Mouse (Mus musculus): ENCODE results near the gene 2310039H08Rik. TPM values are rescaled to one million over a fixed set of nuclear protein-coding genes. Genes with fewer than 3 reads are reported as not detected.

2310039H08Rik gene
- total and polyA plus RNA-seq, 3 experiments, result 17.4 to 129 (median 33.4) TPM

- Histone ChIP-seq H3K4me1 (ENCODE audit: insufficient read depth, low read depth, low read length) (peaks cover 12% of the 10 kb centered on the region; the same call in 1 of the 2 replicates), H3K27me3 (ENCODE audit: insufficient read depth, low read length) (no peaks in the 10 kb centered on the region), H3K9me3 (replicated peaks) (no peaks in the 10 kb centered on the region), H3K36me3 (replicated peaks) (peaks cover 69% of the 10 kb centered on the region), H3K4me3 (ENCODE audit: low read depth, low read length) (no peak overlapping the region)
- TF ChIP-seq POLR2AphosphoS5 (IDR thresholded peaks at IDR 0.05; ENCODE audit: insufficient replicate concordance, low read depth, low read length) (no peak), CTCF (IDR thresholded peaks at IDR 0.05; ENCODE audit: low read depth, low read length) (no peak)
- no peak for DNase-seq (ENCODE audit: low spot score)
- ATAC-seq (ENCODE audit: extremely low read depth, insufficient number of reproducible peaks, low FRiP score, poor library complexity, severe bottlenecking), result no peak
Measured at GRCm38 (mm10) chr17:46742986-46743385, 29.4 kb upstream of the 2310039H08Rik start.

- TF ChIP-seq GATA2 (IDR thresholded peaks at IDR 0.05; ENCODE audit: borderline replicate concordance, low read depth, low read length) (no peak), GATA1 (IDR thresholded peaks at IDR 0.05; ENCODE audit: borderline replicate concordance, low read length) (no peak), POLR2AphosphoS5 (IDR thresholded peaks at IDR 0.05; ENCODE audit: insufficient replicate concordance, low read depth, low read length) (no peak), CTCF (IDR thresholded peaks at IDR 0.05; ENCODE audit: low read depth, low read length) (no peak), TAL1 (conservative IDR thresholded peaks at IDR 0.05; ENCODE audit: low read depth, low read length) (no peak)
- Histone ChIP-seq H3K9me3 (replicated peaks) (no peaks in the 10 kb centered on the region), H3K36me3 (replicated peaks) (peaks cover 89% of the 10 kb centered on the region), H3K4me1 (ENCODE audit: insufficient read depth, low read depth, low read length) (peaks cover 26% of the 10 kb centered on the region), H3K27me3 (ENCODE audit: insufficient read depth, low read length) (no peaks in the 10 kb centered on the region), H3K4me3 (ENCODE audit: low read depth, low read length) (no peak overlapping the region)
- no peak for ATAC-seq (ENCODE audit: extremely low read depth, insufficient number of reproducible peaks, low FRiP score, poor library complexity, severe bottlenecking)
- DNase-seq (ENCODE audit: low spot score), result no peak
Measured at GRCm38 (mm10) chr17:46745506-46745905, 26.9 kb upstream of the 2310039H08Rik start.

- H3K4me1 ChIP-seq (ENCODE audit: insufficient read depth, low read depth, low read length), result peaks cover 33% of the 10 kb centered on the region
- no peak for ATAC-seq (ENCODE audit: extremely low read depth, insufficient number of reproducible peaks, low FRiP score, poor library complexity, severe bottlenecking)
Measured at GRCm38 (mm10) chr17:46747234-46747633, 25.2 kb upstream of the 2310039H08Rik start.

GRCm38 (mm10) chr17:46747806-46748205 lies 24.6 kb upstream of the 2310039H08Rik start:
- peaks cover 70% of the 10 kb centered on the region for H3K36me3 ChIP-seq (replicated peaks)
- TF ChIP-seq CTCF (IDR thresholded peaks at IDR 0.05; ENCODE audit: low read depth, low read length) (no peak), GATA2 (IDR thresholded peaks at IDR 0.05; ENCODE audit: borderline replicate concordance, low read depth, low read length) (no peak), GATA1 (IDR thresholded peaks at IDR 0.05; ENCODE audit: borderline replicate concordance, low read length) (no peak), POLR2AphosphoS5 (IDR thresholded peaks at IDR 0.05; ENCODE audit: insufficient replicate concordance, low read depth, low read length) (no peak), TAL1 (conservative IDR thresholded peaks at IDR 0.05; ENCODE audit: low read depth, low read length) (no peak)
- no peaks in the 10 kb centered on the region for H3K27me3 ChIP-seq (ENCODE audit: insufficient read depth, low read length)
- DNase-seq (ENCODE audit: low spot score) (no peak), ATAC-seq (ENCODE audit: extremely low read depth, insufficient number of reproducible peaks, low FRiP score, poor library complexity, severe bottlenecking) (no peak)
- H3K9me3 ChIP-seq (replicated peaks), result no peaks in the 10 kb centered on the region
- peaks cover 37% of the 10 kb centered on the region for H3K4me1 ChIP-seq (ENCODE audit: insufficient read depth, low read depth, low read length)
- no peak overlapping the region for H3K4me3 ChIP-seq (ENCODE audit: low read depth, low read length)

More at GRCm38 (mm10) chr17:46747234-46747633, 25.2 kb upstream of the 2310039H08Rik start:
- TF ChIP-seq POLR2AphosphoS5 (IDR thresholded peaks at IDR 0.05; ENCODE audit: insufficient replicate concordance, low read depth, low read length) (no peak), GATA1 (IDR thresholded peaks at IDR 0.05; ENCODE audit: borderline replicate concordance, low read length) (no peak), TAL1 (conservative IDR thresholded peaks at IDR 0.05; ENCODE audit: low read depth, low read length) (no peak), GATA2 (IDR thresholded peaks at IDR 0.05; ENCODE audit: borderline replicate concordance, low read depth, low read length) (no peak), CTCF (IDR thresholded peaks at IDR 0.05; ENCODE audit: low read depth, low read length) (no peak)
- peaks cover 76% of the 10 kb centered on the region for H3K36me3 ChIP-seq (replicated peaks)
- DNase-seq (ENCODE audit: low spot score), result no peak
- no peaks in the 10 kb centered on the region for H3K9me3 ChIP-seq (replicated peaks)
- H3K27me3 ChIP-seq (ENCODE audit: insufficient read depth, low read length), result no peaks in the 10 kb centered on the region
- no peak overlapping the region for H3K4me3 ChIP-seq (ENCODE audit: low read depth, low read length)

- Histone ChIP-seq H3K36me3 (replicated peaks) (peaks cover 55% of the 10 kb centered on the region), H3K27me3 (ENCODE audit: insufficient read depth, low read length) (no peaks in the 10 kb centered on the region), H3K4me3 (ENCODE audit: low read depth, low read length) (no peak overlapping the region), H3K4me1 (ENCODE audit: insufficient read depth, low read depth, low read length) (peaks cover 38% of the 10 kb centered on the region), H3K9me3 (replicated peaks) (no peaks in the 10 kb centered on the region)
- ATAC-seq (ENCODE audit: extremely low read depth, insufficient number of reproducible peaks, low FRiP score, poor library complexity, severe bottlenecking), result no peak
- TF ChIP-seq POLR2AphosphoS5 (IDR thresholded peaks at IDR 0.05; ENCODE audit: insufficient replicate concordance, low read depth, low read length) (no peak), GATA2 (IDR thresholded peaks at IDR 0.05; ENCODE audit: borderline replicate concordance, low read depth, low read length) (no peak), GATA1 (IDR thresholded peaks at IDR 0.05; ENCODE audit: borderline replicate concordance, low read length) (no peak), CTCF (IDR thresholded peaks at IDR 0.05; ENCODE audit: low read depth, low read length) (no peak), TAL1 (conservative IDR thresholded peaks at IDR 0.05; ENCODE audit: low read depth, low read length) (no peak)
- DNase-seq (ENCODE audit: low spot score), result no peak
Measured at GRCm38 (mm10) chr17:46749282-46749681, 23.2 kb upstream of the 2310039H08Rik start.

GRCm38 (mm10) chr17:46750580-46750979 lies 21.9 kb upstream of the 2310039H08Rik start:
- Histone ChIP-seq H3K9me3 (replicated peaks) (0 out of 2 replicates have a peak, but pooled peaks cover 3% of the 10 kb centered on the region), H3K4me3 (ENCODE audit: low read depth, low read length) (peak overlapping the region; percentile 79), H3K27me3 (ENCODE audit: insufficient read depth, low read length) (peaks cover 5% of the 10 kb centered on the region), H3K4me1 (ENCODE audit: insufficient read depth, low read depth, low read length) (peaks cover 36% of the 10 kb centered on the region), H3K36me3 (replicated peaks) (peaks cover 43% of the 10 kb centered on the region)
- TF ChIP-seq TAL1 (conservative IDR thresholded peaks at IDR 0.05; ENCODE audit: low read depth, low read length), result no peak
- no peak for TF ChIP-seq CTCF (IDR thresholded peaks at IDR 0.05; ENCODE audit: low read depth, low read length)
- no peak for TF ChIP-seq GATA1 (IDR thresholded peaks at IDR 0.05; ENCODE audit: borderline replicate concordance, low read length)
- no peak for TF ChIP-seq GATA2 (IDR thresholded peaks at IDR 0.05; ENCODE audit: borderline replicate concordance, low read depth, low read length)
- TF ChIP-seq POLR2AphosphoS5 (IDR thresholded peaks at IDR 0.05; ENCODE audit: insufficient replicate concordance, low read depth, low read length), result no peak
- ATAC-seq (ENCODE audit: extremely low read depth, insufficient number of reproducible peaks, low FRiP score, poor library complexity, severe bottlenecking), result no peak
- DNase-seq (ENCODE audit: low spot score), result no peak

Measured in G1E (cell line).